Mouse (Mus musculus) lung, postnatal 0 days (tissue): ENCODE data around the gene Sh2b1.

Source experiments
- CTCF ChIP-seq: IDR thresholded peaks from 2 replicates; pipeline ENCODE4 v1.5.1; 2016; ENCODE audit warnings: antibody characterized with exemption, mild to moderate bottlenecking
- EP300 ChIP-seq: IDR thresholded peaks from 2 replicates; pipeline ENCODE4 v1.6.1; 2016; ENCODE audit warnings: antibody characterized with exemption, mild to moderate bottlenecking, control low read depth

GRCm38 (mm10) chr7:126496475-126496874 is 21.3 kb upstream of the Sh2b1 start:
- TF ChIP-seq EP300: no peak
- no peak for TF ChIP-seq CTCF
